Mouse (Mus musculus) heart, postnatal 0 days (tissue): ENCODE measurements around the gene Dusp18. TPM values are rescaled to one million over a fixed set of nuclear protein-coding genes. Genes with fewer than 3 reads are reported as not detected.

Experiments
- ATAC-seq: fragments of 200-750 bp; cut with Nextera tagmentation; 2 replicates; pipeline ENCODE4 v1.8.0; 2017; ENCODE audit warnings: low read depth, moderate number of reproducible peaks, moderate library complexity; ENCODE audit not compliant: insufficient read depth
- DNase-seq: peaks from one replicate; pipeline ENCODE4 v3.0.0-alpha.2; 2016; ENCODE audit warnings: low spot score
- H3K27ac ChIP-seq: fragments of 300-500 bp; sonication (generic); 2 replicates; pipeline ENCODE4 v1.5.1; 2014; ENCODE audit warnings: low read depth, mild to moderate bottlenecking
- H3K27me3 ChIP-seq: fragments of 300-500 bp; sonication (generic); 2 replicates; pipeline ENCODE4 v1.6.1; 2014; ENCODE audit warnings: low read length, mixed read lengths; ENCODE audit not compliant: control insufficient read depth, insufficient read depth
- H3K36me3 ChIP-seq: fragments of 300-500 bp; sonication (generic); replicated peaks from 2 replicates; pipeline ENCODE4 v1.6.1; 2014; ENCODE audit warnings: low read length, mixed read lengths; ENCODE audit not compliant: control insufficient read depth, insufficient read depth
- H3K4me1 ChIP-seq: fragments of 300-500 bp; sonication (generic); 2 replicates; pipeline ENCODE4 v1.6.1; 2014; ENCODE audit warnings: antibody characterized with exemption; ENCODE audit not compliant: control insufficient read depth, insufficient read depth
- H3K4me2 ChIP-seq: fragments of 300-500 bp; sonication (generic); 2 replicates; pipeline ENCODE4 v1.6.1; 2014; ENCODE audit warnings: low read depth, mild to moderate bottlenecking, low read length, moderate library complexity
- H3K4me3 ChIP-seq: fragments of 300-500 bp; sonication (generic); 2 replicates; pipeline ENCODE4 v1.5.1; 2014; ENCODE audit warnings: low read depth, low read length
- H3K9ac ChIP-seq: fragments of 300-500 bp; sonication (generic); replicated peaks from 2 replicates; pipeline ENCODE4 v1.6.1; 2014; ENCODE audit warnings: low read depth, low read length, mixed read lengths
- H3K9me3 ChIP-seq: fragments of 300-500 bp; sonication (generic); replicated peaks from 2 replicates; pipeline ENCODE4 v1.6.1; 2016; ENCODE audit warnings: low read length; ENCODE audit not compliant: control insufficient read depth
- CTCF ChIP-seq: IDR thresholded peaks from 2 replicates; pipeline ENCODE4 v1.5.1; 2016; ENCODE audit warnings: antibody characterized with exemption, control low read depth, low read depth
- EP300 ChIP-seq: IDR thresholded peaks from 2 replicates; pipeline ENCODE4 v1.6.1; 2016; ENCODE audit warnings: antibody characterized with exemption, low read depth
- WGBS: fragments of 180-500 bp; shearing (Covaris S2); extraction: QIAGEN DNeasy Blood & Tissue Kit; methylation state at CpG from one replicate; pipeline ENCODE4 v1.1.7; 2014; 5-methylcytosine and 5-hydroxymethylcytosine counted together
- polyA plus RNA-seq: library from polyadenylated mRNA; unstranded; fragments of >200 nt; fragmentation: Nextera tagmentation; extraction: Ambion mirVana; gene quantifications from 2 replicates; pipeline ENCODE4 v1.2.1, GENCODE M21; 2015
- total RNA-seq: library from RNA; depleted of rRNA; stranded (reverse); fragments of >200 nt; gene quantifications from 2 replicates; pipeline ENCODE4 v1.2.3, GENCODE M21; 2014; ENCODE audit warnings: low replicate concordance

Gene Dusp18
- total and polyA plus RNA-seq, 2 experiments from 2014 or later = 14.8 to 16.5 TPM

- no peak overlapping the region for H3K27ac ChIP-seq
- peaks cover 49% of the 10 kb centered on the region for H3K36me3 ChIP-seq
- H3K4me2 ChIP-seq = no peak overlapping the region
- no peak overlapping the region for H3K9ac ChIP-seq
- no peak overlapping the region for H3K4me3 ChIP-seq
- H3K4me1 ChIP-seq = no peaks in the 10 kb centered on the region
- DNase-seq (peak; percentile 52), ATAC-seq (peak; percentile 45; the same call in 1 of the 2 replicates)
- H3K9me3 ChIP-seq = no peaks in the 10 kb centered on the region
- WGBS = 18% methylated on average over 8 of the region's 8 CpGs
- no peak for TF ChIP-seq EP300
- peak; percentile 84 for TF ChIP-seq CTCF
- no peaks in the 10 kb centered on the region for H3K27me3 ChIP-seq
Observed at GRCm38 (mm10) chr11:3921281-3921850, 26.3 kb downstream of the Dusp18 start.

GRCm38 (mm10) chr11:3922115-3922514 is 27.1 kb downstream of the Dusp18 start:
- Histone ChIP-seq H3K9ac (no peak overlapping the region), H3K4me1 (no peaks in the 10 kb centered on the region), H3K4me3 (no peak overlapping the region), H3K36me3 (peaks cover 57% of the 10 kb centered on the region), H3K9me3 (no peaks in the 10 kb centered on the region), H3K4me2 (no peak overlapping the region), H3K27me3 (no peaks in the 10 kb centered on the region), H3K27ac (no peak overlapping the region)
- TF ChIP-seq EP300 (no peak), CTCF (no peak)
- 89% methylated on average over 9 of the region's 9 CpGs for WGBS
- DNase-seq = no peak
- ATAC-seq = no peak

GRCm38 (mm10) chr11:3922731-3923130 is 27.7 kb downstream of the Dusp18 start:
- TF ChIP-seq CTCF (no peak), EP300 (no peak)
- DNase-seq (no peak), ATAC-seq (no peak)
- WGBS = 90% methylated on average over 6 of the region's 6 CpGs
- H3K4me1 ChIP-seq = no peaks in the 10 kb centered on the region
- no peak overlapping the region for H3K9ac ChIP-seq
- no peaks in the 10 kb centered on the region for H3K9me3 ChIP-seq
- peaks cover 63% of the 10 kb centered on the region for H3K36me3 ChIP-seq
- H3K4me3 ChIP-seq = no peak overlapping the region
- no peak overlapping the region for H3K4me2 ChIP-seq
- H3K27me3 ChIP-seq = no peaks in the 10 kb centered on the region
- H3K27ac ChIP-seq = no peak overlapping the region

GRCm38 (mm10) chr11:3925916-3926315 is 30.9 kb downstream of the Dusp18 start:
- H3K27me3 ChIP-seq = no peaks in the 10 kb centered on the region
- H3K9ac ChIP-seq = no peak overlapping the region
- TF ChIP-seq EP300 (no peak), CTCF (no peak)
- H3K36me3 ChIP-seq = peaks cover 61% of the 10 kb centered on the region
- no peaks in the 10 kb centered on the region for H3K9me3 ChIP-seq
- H3K4me1 ChIP-seq = peaks cover under 1% of the 10 kb centered on the region; the same call in 1 of the 2 replicates
- no peak for ATAC-seq
- WGBS = 92% methylated on average over 10 of the region's 10 CpGs
- no peak overlapping the region for H3K4me2 ChIP-seq
- H3K27ac ChIP-seq = no peak overlapping the region
- DNase-seq = no peak
- H3K4me3 ChIP-seq = no peak overlapping the region

GRCm38 (mm10) chr11:3930019-3930418 is 35.0 kb downstream of the Dusp18 start:
- no peak for TF ChIP-seq EP300
- no peak for TF ChIP-seq CTCF
- DNase-seq = no peak

GRCm38 (mm10) chr11:3930931-3931330 is 35.9 kb downstream of the Dusp18 start:
- Histone ChIP-seq H3K27me3 (no peaks in the 10 kb centered on the region), H3K4me3 (peak overlapping the region; percentile 59), H3K4me1 (peaks cover 6% of the 10 kb centered on the region; the same call in 1 of the 2 replicates), H3K9me3 (no peaks in the 10 kb centered on the region), H3K9ac (peak overlapping the region; percentile 65; the same call in 1 of the 2 replicates), H3K4me2 (peak overlapping the region; percentile 82), H3K36me3 (peaks cover 20% of the 10 kb centered on the region), H3K27ac (no peak overlapping the region)
- TF ChIP-seq EP300 (no peak), CTCF (no peak)
- no peak for DNase-seq
- 42% methylated on average over 6 of the region's 6 CpGs for WGBS
- ATAC-seq = no peak

More at GRCm38 (mm10) chr11:3930019-3930418, 35.0 kb downstream of the Dusp18 start:
- no peak overlapping the region for H3K9ac ChIP-seq
- peaks cover 6% of the 10 kb centered on the region; the same call in 1 of the 2 replicates for H3K4me1 ChIP-seq
- H3K27ac ChIP-seq = no peak overlapping the region
- H3K4me3 ChIP-seq = no peak overlapping the region
- WGBS = 66% methylated on average over 4 of the region's 4 CpGs
- no peaks in the 10 kb centered on the region for H3K27me3 ChIP-seq
- peaks cover 29% of the 10 kb centered on the region for H3K36me3 ChIP-seq
- no peaks in the 10 kb centered on the region for H3K9me3 ChIP-seq
- no peak overlapping the region for H3K4me2 ChIP-seq
- no peak for ATAC-seq
